Mouse (Mus musculus): ENCODE results near the gene Slc24a1.
"Not testable (repeated sequence)": the region's sequence is repeated elsewhere in the genome, so short reads cannot be mapped to it uniquely, and the experiment has no call there.

Gene Slc24a1

GRCm38 (mm10) chr9:64951161-64951657 lies at the start of gene Slc24a1:
Gene Slc24a1, minus strand, starts transcription at chr9:64951607.
- Histone ChIP-seq H3K9me3 (ENCODE audit: low read length) (no peaks in the 10 kb centered on the region), H3K4me1 (replicated peaks; ENCODE audit: low read depth, low read length) (peaks cover 30% of the 10 kb centered on the region)
- TF ChIP-seq CTCF (conservative IDR thresholded peaks at IDR 0.05; ENCODE audit: low read length), result peak; percentile 9; the same call in 1 of the 2 replicates
- no peak for TF ChIP-seq NANOG (IDR thresholded peaks at IDR 0.05; ENCODE audit: borderline replicate concordance, low read length)

GRCm38 (mm10) chr9:64995464-64995863 lies 44.1 kb upstream of the Slc24a1 start:
- not testable (repeated sequence) for H3K27me3 ChIP-seq (ENCODE audit: insufficient read depth, low read length); H3K9me3 ChIP-seq (ENCODE audit: low read length); H3K4me1 ChIP-seq (replicated peaks; ENCODE audit: low read depth, low read length); H3K4me3 ChIP-seq (replicated peaks; ENCODE audit: low read length)
- TF ChIP-seq CTCF (conservative IDR thresholded peaks at IDR 0.05; ENCODE audit: low read length), result peak; percentile 13; the same call in 1 of the 2 replicates
- H3K36me3 ChIP-seq (ENCODE audit: insufficient read depth, low read length), result peaks cover 70% of the 10 kb centered on the region

More at GRCm38 (mm10) chr9:64951161-64951657, at the start of gene Slc24a1:
- no peak within 1 kb of the TSS for H3K4me3 ChIP-seq (replicated peaks; ENCODE audit: low read length)
- no peaks in the 10 kb centered on the region for H3K36me3 ChIP-seq (ENCODE audit: insufficient read depth, low read length)
- H3K27me3 ChIP-seq (ENCODE audit: insufficient read depth, low read length), result peaks cover 68% of the 10 kb centered on the region

- no peaks in the 10 kb centered on the region for H3K9me3 ChIP-seq (ENCODE audit: low read length)
These were observed 38.9 kb upstream of the Slc24a1 start for GRCm38 (mm10) chr9:64990291-64990690.

GRCm38 (mm10) chr9:64988443-64988842 lies 37.0 kb upstream of the Slc24a1 start:
- TF ChIP-seq POU5F1 (IDR thresholded peaks at IDR 0.05; ENCODE audit: borderline replicate concordance, low read length) (no peak), NANOG (IDR thresholded peaks at IDR 0.05; ENCODE audit: borderline replicate concordance, low read length) (no peak), CTCF (conservative IDR thresholded peaks at IDR 0.05; ENCODE audit: low read length) (no peak)
- Histone ChIP-seq H3K4me3 (replicated peaks; ENCODE audit: low read length) (no peak overlapping the region), H3K4me1 (replicated peaks; ENCODE audit: low read depth, low read length) (no peaks in the 10 kb centered on the region), H3K36me3 (ENCODE audit: insufficient read depth, low read length) (peaks cover 91% of the 10 kb centered on the region), H3K9me3 (ENCODE audit: low read length) (no peaks in the 10 kb centered on the region), H3K27me3 (ENCODE audit: insufficient read depth, low read length) (no peaks in the 10 kb centered on the region)

More at GRCm38 (mm10) chr9:64990291-64990690, 38.9 kb upstream of the Slc24a1 start:
- no peaks in the 10 kb centered on the region for H3K4me1 ChIP-seq (replicated peaks; ENCODE audit: low read depth, low read length)
- H3K36me3 ChIP-seq (ENCODE audit: insufficient read depth, low read length), result peaks cover 82% of the 10 kb centered on the region
- H3K27me3 ChIP-seq (ENCODE audit: insufficient read depth, low read length), result no peaks in the 10 kb centered on the region
- TF ChIP-seq CTCF (conservative IDR thresholded peaks at IDR 0.05; ENCODE audit: low read length) (no peak), NANOG (IDR thresholded peaks at IDR 0.05; ENCODE audit: borderline replicate concordance, low read length) (no peak), POU5F1 (IDR thresholded peaks at IDR 0.05; ENCODE audit: borderline replicate concordance, low read length) (no peak)
- H3K4me3 ChIP-seq (replicated peaks; ENCODE audit: low read length), result no peak overlapping the region

GRCm38 (mm10) chr9:64987651-64988050 lies 36.2 kb upstream of the Slc24a1 start:
- no peaks in the 10 kb centered on the region for H3K27me3 ChIP-seq (ENCODE audit: insufficient read depth, low read length)
- no peaks in the 10 kb centered on the region for H3K9me3 ChIP-seq (ENCODE audit: low read length)
- peaks cover 96% of the 10 kb centered on the region for H3K36me3 ChIP-seq (ENCODE audit: insufficient read depth, low read length)
- H3K4me3 ChIP-seq (replicated peaks; ENCODE audit: low read length), result no peak overlapping the region
- H3K4me1 ChIP-seq (replicated peaks; ENCODE audit: low read depth, low read length), result peaks cover 7% of the 10 kb centered on the region
- TF ChIP-seq POU5F1 (IDR thresholded peaks at IDR 0.05; ENCODE audit: borderline replicate concordance, low read length) (no peak), CTCF (conservative IDR thresholded peaks at IDR 0.05; ENCODE audit: low read length) (no peak), NANOG (IDR thresholded peaks at IDR 0.05; ENCODE audit: borderline replicate concordance, low read length) (no peak)

GRCm38 (mm10) chr9:64985807-64986206 lies 34.4 kb upstream of the Slc24a1 start:
- peaks cover 14% of the 10 kb centered on the region for H3K4me1 ChIP-seq (replicated peaks; ENCODE audit: low read depth, low read length)
- TF ChIP-seq CTCF (conservative IDR thresholded peaks at IDR 0.05; ENCODE audit: low read length) (no peak), POU5F1 (IDR thresholded peaks at IDR 0.05; ENCODE audit: borderline replicate concordance, low read length) (no peak), NANOG (IDR thresholded peaks at IDR 0.05; ENCODE audit: borderline replicate concordance, low read length) (no peak)
- H3K9me3 ChIP-seq (ENCODE audit: low read length), result no peaks in the 10 kb centered on the region
- H3K4me3 ChIP-seq (replicated peaks; ENCODE audit: low read length), result no peak overlapping the region
- no peaks in the 10 kb centered on the region for H3K27me3 ChIP-seq (ENCODE audit: insufficient read depth, low read length)
- peaks cover 99% of the 10 kb centered on the region for H3K36me3 ChIP-seq (ENCODE audit: insufficient read depth, low read length)

GRCm38 (mm10) chr9:64985037-64985794 lies 33.8 kb upstream of the Slc24a1 start:
- peaks cover 20% of the 10 kb centered on the region for H3K4me1 ChIP-seq (replicated peaks; ENCODE audit: low read depth, low read length)
- H3K4me3 ChIP-seq (replicated peaks; ENCODE audit: low read length), result no peak overlapping the region
- H3K27me3 ChIP-seq (ENCODE audit: insufficient read depth, low read length), result no peaks in the 10 kb centered on the region
- H3K36me3 ChIP-seq (ENCODE audit: insufficient read depth, low read length), result peaks cover 99% of the 10 kb centered on the region
- H3K9me3 ChIP-seq (ENCODE audit: low read length), result no peaks in the 10 kb centered on the region
- TF ChIP-seq POU5F1 (IDR thresholded peaks at IDR 0.05; ENCODE audit: borderline replicate concordance, low read length), result no peak
- no peak for TF ChIP-seq NANOG (IDR thresholded peaks at IDR 0.05; ENCODE audit: borderline replicate concordance, low read length)
- no peak for TF ChIP-seq CTCF (conservative IDR thresholded peaks at IDR 0.05; ENCODE audit: low read length)

- Histone ChIP-seq H3K27me3 (ENCODE audit: insufficient read depth, low read length) (no peaks in the 10 kb centered on the region), H3K4me1 (replicated peaks; ENCODE audit: low read depth, low read length) (peaks cover 25% of the 10 kb centered on the region), H3K9me3 (ENCODE audit: low read length) (no peaks in the 10 kb centered on the region), H3K36me3 (ENCODE audit: insufficient read depth, low read length) (peaks cover 99% of the 10 kb centered on the region), H3K4me3 (replicated peaks; ENCODE audit: low read length) (no peak overlapping the region)
- no peak for TF ChIP-seq POU5F1 (IDR thresholded peaks at IDR 0.05; ENCODE audit: borderline replicate concordance, low read length)
These were observed 30.5 kb upstream of the Slc24a1 start for GRCm38 (mm10) chr9:64981904-64982303.

GRCm38 (mm10) chr9:64980548-64980947 lies 29.1 kb upstream of the Slc24a1 start:
- Histone ChIP-seq H3K4me3 (replicated peaks; ENCODE audit: low read length) (no peak overlapping the region), H3K9me3 (ENCODE audit: low read length) (no peaks in the 10 kb centered on the region), H3K36me3 (ENCODE audit: insufficient read depth, low read length) (peaks cover 99% of the 10 kb centered on the region), H3K4me1 (replicated peaks; ENCODE audit: low read depth, low read length) (peaks cover 25% of the 10 kb centered on the region), H3K27me3 (ENCODE audit: insufficient read depth, low read length) (no peaks in the 10 kb centered on the region)
- no peak for TF ChIP-seq POU5F1 (IDR thresholded peaks at IDR 0.05; ENCODE audit: borderline replicate concordance, low read length)
- no peak for TF ChIP-seq CTCF (conservative IDR thresholded peaks at IDR 0.05; ENCODE audit: low read length)
- TF ChIP-seq NANOG (IDR thresholded peaks at IDR 0.05; ENCODE audit: borderline replicate concordance, low read length), result no peak

Measured in E14TG2a.4 (cell line).